Mouse (Mus musculus) stomach, postnatal 0 days (tissue): ENCODE results near the gene Olfr1501.

ENCODE experiments used
- CTCF ChIP-seq: IDR thresholded peaks from 2 replicates; pipeline ENCODE4 v1.5.1; 2016; ENCODE audit warnings: antibody characterized with exemption, low read depth, mild to moderate bottlenecking, moderate library complexity
- EP300 ChIP-seq: optimal IDR thresholded peaks from 2 replicates; pipeline ENCODE3; 2016; ENCODE audit warnings: antibody characterized with exemption

DNA sequence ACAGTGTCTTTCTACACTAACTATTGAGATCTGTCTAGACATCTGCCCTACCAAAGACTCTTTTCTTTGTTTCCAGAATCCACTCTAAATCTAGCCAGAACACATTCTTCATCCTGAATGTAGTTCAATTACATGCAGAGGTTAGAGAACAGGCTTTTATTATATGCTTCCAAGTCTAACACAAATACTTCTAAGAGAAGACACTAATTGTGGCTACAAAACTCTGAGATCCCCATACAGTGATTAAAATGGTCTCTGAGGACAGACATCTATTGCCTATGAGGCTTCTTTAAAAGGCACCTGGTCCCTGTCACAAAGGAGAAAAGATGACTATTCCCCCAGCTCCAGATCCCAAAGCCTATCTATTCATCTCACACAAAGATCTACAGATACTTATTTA lies 20.1 kb downstream of the Olfr1501 start, which contains the start of gene Olfr1500:
- TF ChIP-seq EP300 (no peak), CTCF (no peak)
